Mouse (Mus musculus) forebrain, postnatal 0 days (tissue): ENCODE data around the gene Scarb2. TPM values are rescaled to one million over a fixed set of nuclear protein-coding genes. Genes with fewer than 3 reads are reported as not detected.
"Not testable (repeated sequence)": the region's sequence is repeated elsewhere in the genome, so short reads cannot be mapped to it uniquely, and the experiment has no call there.

ENCODE experiments used
- ATAC-seq: fragments of 200-750 bp; cut with Nextera tagmentation; 2 replicates; pipeline ENCODE4 v1.8.0; 2017; ENCODE audit warnings: mild to moderate bottlenecking, moderate library complexity
- DNase-seq: peaks from one replicate; pipeline ENCODE4 v3.0.0-alpha.2; 2015
- H3K27ac ChIP-seq: fragments of 300-500 bp; sonication (generic); 2 replicates; pipeline ENCODE4 v1.5.1; 2014; ENCODE audit warnings: low read depth, mild to moderate bottlenecking, antibody characterized with exemption, low read length, moderate library complexity, mixed read lengths
- H3K27me3 ChIP-seq: fragments of 300-500 bp; sonication (generic); 2 replicates; pipeline ENCODE4 v1.6.1; 2014; ENCODE audit warnings: mild to moderate bottlenecking, low read length, mixed read lengths; ENCODE audit not compliant: insufficient read depth
- H3K36me3 ChIP-seq: fragments of 300-500 bp; sonication (generic); 2 replicates; pipeline ENCODE4 v1.6.1; 2014; ENCODE audit warnings: mild to moderate bottlenecking, moderate library complexity; ENCODE audit not compliant: insufficient read depth
- H3K4me1 ChIP-seq: fragments of 300-500 bp; sonication (generic); 2 replicates; pipeline ENCODE4 v1.6.1; 2014; ENCODE audit warnings: antibody characterized with exemption; ENCODE audit not compliant: insufficient read depth
- H3K4me2 ChIP-seq: fragments of 300-500 bp; sonication (generic); 2 replicates; pipeline ENCODE4 v1.6.1; 2014; ENCODE audit warnings: low read depth, mild to moderate bottlenecking, moderate library complexity
- H3K4me3 ChIP-seq: fragments of 300-500 bp; sonication (generic); 2 replicates; pipeline ENCODE4 v1.5.1; 2014; ENCODE audit warnings: low read depth, low read length, mixed read lengths
- H3K9ac ChIP-seq: fragments of 300-500 bp; sonication (generic); 2 replicates; pipeline ENCODE4 v1.6.1; 2014; ENCODE audit warnings: mild to moderate bottlenecking
- H3K9me3 ChIP-seq: fragments of 300-500 bp; sonication (generic); 2 replicates; pipeline ENCODE4 v1.6.1; 2016; ENCODE audit warnings: low read length
- CTCF ChIP-seq: sonication (generic); IDR thresholded peaks from 2 replicates; pipeline ENCODE4 v1.5.1; 2016; ENCODE audit warnings: antibody characterized with exemption, control low read depth, low read depth
- WGBS: fragments of 180-500 bp; shearing (Covaris S2); extraction: QIAGEN DNeasy Blood & Tissue Kit; methylation state at CpG from one replicate; pipeline ENCODE4 v1.1.7; 2014; 5-methylcytosine and 5-hydroxymethylcytosine counted together
- polyA plus RNA-seq: library from polyadenylated mRNA; unstranded; fragments of >200 nt; fragmentation: Nextera tagmentation; extraction: Ambion mirVana; gene quantifications from 2 replicates; pipeline ENCODE4 v1.2.1, GENCODE M21; 2015
- total RNA-seq: library from RNA; depleted of rRNA; stranded (reverse); fragments of >200 nt; gene quantifications from 2 replicates; pipeline ENCODE4 v1.2.3, GENCODE M21; 2014

The Scarb2 gene
- total and polyA plus RNA-seq, 2 experiments from 2014 or later, result 23.1 to 149 TPM

DNA sequence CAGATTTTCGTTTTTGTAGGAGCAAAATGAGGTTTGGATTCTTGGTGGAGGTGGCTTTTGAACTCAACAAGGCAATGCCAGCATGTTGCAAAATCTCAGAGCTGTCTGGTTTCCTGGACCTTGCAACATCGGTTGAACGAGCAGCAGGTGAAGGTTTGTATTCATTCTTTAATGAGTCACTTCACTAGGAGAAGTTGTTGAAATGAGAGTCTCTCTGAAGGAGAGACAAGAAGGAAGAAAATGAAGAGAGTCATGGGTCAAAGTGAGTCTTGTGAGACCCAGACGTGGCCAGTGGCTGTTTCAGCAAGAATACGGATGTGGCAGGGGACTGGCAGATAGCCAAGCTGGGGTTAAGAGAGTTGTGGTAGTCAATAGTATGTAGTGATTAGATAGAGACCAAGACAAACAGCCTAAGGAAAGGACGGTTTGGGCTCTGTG, 18.2 kb upstream of the Scarb2 start:
- H3K4me3 ChIP-seq, result no peak overlapping the region
- TF ChIP-seq CTCF, result no peak
- no peak overlapping the region for H3K9ac ChIP-seq
- 71% methylated on average over 6 of the region's 6 CpGs for WGBS
- H3K4me2 ChIP-seq, result no peak overlapping the region
- no peaks in the 10 kb centered on the region for H3K27me3 ChIP-seq
- DNase-seq (no peak), ATAC-seq (no peak)
- no peaks in the 10 kb centered on the region for H3K4me1 ChIP-seq
- H3K36me3 ChIP-seq, result no peaks in the 10 kb centered on the region
- no peak overlapping the region for H3K27ac ChIP-seq
- no peaks in the 10 kb centered on the region for H3K9me3 ChIP-seq

DNA sequence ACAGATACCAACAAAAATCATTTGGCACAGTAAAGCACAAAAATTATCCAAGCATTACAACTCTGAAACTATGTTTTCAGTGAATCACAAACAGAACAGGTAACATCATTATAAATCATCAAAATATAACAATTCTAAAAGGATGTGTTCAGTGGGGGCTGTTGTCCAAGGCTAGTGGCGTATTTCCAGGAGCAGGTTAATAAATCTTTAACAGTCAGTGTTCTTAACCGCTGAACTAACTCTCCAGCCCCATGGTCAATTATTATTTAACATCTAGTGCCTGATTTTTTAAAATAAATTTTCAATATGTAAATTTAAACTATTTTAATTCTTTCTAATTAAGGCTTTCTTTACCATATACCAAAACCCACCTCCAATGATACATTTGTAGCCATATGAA, 14.5 kb upstream of the Scarb2 start:
- H3K36me3 ChIP-seq, H3K9me3 ChIP-seq, H3K27ac ChIP-seq, H3K27me3 ChIP-seq, H3K4me1 ChIP-seq, H3K4me3 ChIP-seq, H3K9ac ChIP-seq, ATAC-seq, H3K4me2 ChIP-seq, DNase-seq: not testable (repeated sequence)
- 80% methylated on average over 2 of the region's 2 CpGs for WGBS

DNA sequence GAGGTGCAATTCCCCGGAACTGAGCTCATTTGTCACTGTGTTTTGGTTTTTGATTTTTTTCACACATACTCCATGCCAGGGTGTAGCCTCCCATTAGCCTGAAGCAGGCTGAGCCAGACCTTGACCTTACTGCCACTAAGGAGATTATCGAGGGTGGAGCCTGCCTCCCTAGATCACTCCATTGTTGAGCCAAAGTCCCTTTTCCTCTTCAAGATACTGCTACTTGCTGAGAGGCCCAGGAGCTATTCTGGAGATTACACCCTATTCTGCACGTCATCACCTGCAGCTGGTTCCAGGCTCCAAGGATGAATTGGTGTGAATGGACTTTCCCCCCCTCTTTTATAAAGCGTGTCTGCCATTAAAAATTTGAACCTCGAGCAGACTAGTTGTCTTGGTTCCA, 5.4 kb upstream of the Scarb2 start:
- Histone ChIP-seq H3K4me1 (no peaks in the 10 kb centered on the region), H3K4me3 (no peak overlapping the region), H3K9me3 (no peaks in the 10 kb centered on the region), H3K27me3 (no peaks in the 10 kb centered on the region), H3K36me3 (no peaks in the 10 kb centered on the region), H3K27ac (no peak overlapping the region), H3K9ac (no peak overlapping the region), H3K4me2 (no peak overlapping the region)
- WGBS, result 92% methylated on average over 5 of the region's 5 CpGs
- no peak for TF ChIP-seq CTCF
- no peak for ATAC-seq
- no peak for DNase-seq

DNA sequence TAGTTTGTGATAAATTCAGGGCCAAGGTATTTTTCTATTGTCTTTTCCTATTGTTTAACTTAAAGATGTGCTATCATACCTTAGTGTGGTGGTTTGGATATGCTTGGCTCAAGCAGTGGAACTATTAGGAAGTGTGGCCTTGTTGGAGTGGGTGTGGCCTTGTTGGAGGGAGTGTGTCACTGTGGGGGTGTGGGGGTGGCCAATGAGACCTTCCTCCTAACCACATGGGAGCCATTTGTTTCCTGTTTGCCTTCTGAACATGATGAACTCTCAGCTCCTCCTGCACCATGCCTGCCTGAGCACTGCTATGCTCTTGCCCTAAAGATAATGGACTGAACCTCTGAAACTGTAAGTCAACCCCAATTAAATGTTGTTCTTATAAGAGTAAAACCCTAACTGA, 4.6 kb upstream of the Scarb2 start:
- H3K27me3 ChIP-seq, result no peaks in the 10 kb centered on the region
- no peak overlapping the region for H3K4me2 ChIP-seq
- no peak overlapping the region for H3K27ac ChIP-seq
- ATAC-seq (no peak), DNase-seq (no peak)
- no peaks in the 10 kb centered on the region for H3K36me3 ChIP-seq
- no peaks in the 10 kb centered on the region for H3K9me3 ChIP-seq
- TF ChIP-seq CTCF, result no peak
- peaks cover 2% of the 10 kb centered on the region; the same call in 1 of the 2 replicates for H3K4me1 ChIP-seq
- no peak overlapping the region for H3K4me3 ChIP-seq
- no peak overlapping the region for H3K9ac ChIP-seq

DNA sequence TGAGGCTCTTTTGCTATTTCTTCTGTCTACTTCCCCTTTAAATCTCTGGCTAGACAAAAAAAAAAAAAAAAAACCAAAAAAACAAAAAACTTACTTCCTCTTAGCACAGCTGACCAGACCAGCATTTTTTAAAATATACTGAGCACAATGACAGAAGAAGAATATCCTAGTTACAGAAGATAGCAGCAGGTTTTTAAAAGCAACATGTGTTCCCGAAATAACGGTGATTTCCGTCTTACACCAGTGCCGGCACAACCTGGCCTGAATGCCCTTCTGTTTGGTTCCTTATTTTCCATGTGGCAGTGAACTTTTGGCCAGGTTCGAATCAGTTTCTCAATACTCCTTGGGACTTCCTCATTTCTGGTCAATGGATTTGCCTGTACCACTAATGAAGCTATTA, 2.2 kb upstream of the Scarb2 start:
- H3K27me3 ChIP-seq, result no peaks in the 10 kb centered on the region
- 91% methylated on average over 5 of the region's 5 CpGs for WGBS
- TF ChIP-seq CTCF, result no peak
- no peak overlapping the region for H3K4me2 ChIP-seq
- no peak overlapping the region for H3K27ac ChIP-seq
- DNase-seq, result no peak
- no peaks in the 10 kb centered on the region for H3K36me3 ChIP-seq
- H3K4me1 ChIP-seq, result peaks cover 7% of the 10 kb centered on the region; the same call in 1 of the 2 replicates
- no peak overlapping the region for H3K9ac ChIP-seq
- H3K9me3 ChIP-seq, result no peaks in the 10 kb centered on the region
- no peak overlapping the region for H3K4me3 ChIP-seq
- no peak for ATAC-seq

DNA sequence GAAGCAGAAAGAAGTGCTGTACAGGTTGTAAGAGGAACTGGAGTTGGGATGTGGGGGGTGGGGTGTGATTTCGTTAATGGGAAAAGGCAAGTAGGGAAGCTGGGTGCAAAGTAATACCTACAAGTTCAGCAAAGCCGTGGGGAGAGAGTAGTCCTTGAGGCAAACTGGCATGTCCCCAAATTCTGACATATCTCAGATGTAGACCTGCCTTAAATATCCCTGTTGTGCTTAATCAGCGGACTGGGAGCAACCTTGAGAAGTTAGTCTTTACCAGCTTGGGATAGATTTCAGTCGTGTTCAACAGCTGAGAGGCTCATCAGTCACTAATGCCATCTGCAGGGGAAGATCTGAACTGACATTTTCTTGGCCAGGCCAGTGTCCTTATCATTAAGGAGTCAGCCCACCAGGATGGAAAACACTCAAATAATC, 318 bp downstream of the Scarb2 start:
- DNase-seq, result peak; percentile 48
- no peaks in the 10 kb centered on the region for H3K9me3 ChIP-seq
- H3K4me1 ChIP-seq, result peaks cover 15% of the 10 kb centered on the region; the same call in 1 of the 2 replicates
- ATAC-seq, result no peak
- no peaks in the 10 kb centered on the region for H3K27me3 ChIP-seq
- peak; percentile 50 for TF ChIP-seq CTCF
- WGBS, result 26% methylated on average over 4 of the region's 4 CpGs
- H3K4me2 ChIP-seq, result peak overlapping the region; percentile 66
- H3K36me3 ChIP-seq, result no peaks in the 10 kb centered on the region
- H3K9ac ChIP-seq, result 0 out of 2 replicates have a peak overlapping the region, but pooled peaks have one; percentile 93
- peak overlapping the region; percentile 84 for H3K4me3 ChIP-seq
- H3K27ac ChIP-seq, result peak overlapping the region; percentile 97

DNA sequence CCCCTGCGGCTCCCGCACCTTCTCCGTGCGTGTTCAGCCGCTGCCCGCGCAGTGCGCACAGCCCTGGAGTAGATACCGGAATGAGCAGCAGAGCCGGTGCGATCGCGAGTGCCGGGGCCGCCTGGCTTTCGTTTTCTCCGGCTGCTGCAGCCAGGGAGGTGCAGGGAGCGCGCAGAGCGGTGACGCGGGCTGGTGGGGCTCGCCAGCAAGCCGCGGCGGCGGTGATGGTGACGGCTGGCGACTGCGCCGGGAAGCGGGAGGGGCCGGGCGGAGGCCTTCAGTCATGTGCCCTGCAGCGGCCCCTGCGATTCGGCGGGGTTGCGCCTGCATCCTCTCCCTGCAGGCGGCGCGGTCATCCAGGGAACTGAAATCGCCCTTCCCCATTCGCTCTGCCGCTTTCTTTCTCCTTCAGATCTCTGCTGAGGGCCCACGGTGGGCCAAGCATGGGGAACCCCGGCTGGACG, 1.2 kb downstream of the Scarb2 start:
- Histone ChIP-seq H3K27ac (peak overlapping the region; percentile 97), H3K36me3 (no peaks in the 10 kb centered on the region), H3K9me3 (no peaks in the 10 kb centered on the region), H3K27me3 (no peaks in the 10 kb centered on the region), H3K4me1 (peaks cover 15% of the 10 kb centered on the region; the same call in 1 of the 2 replicates), H3K4me3 (peak overlapping the region; percentile 84), H3K4me2 (peak overlapping the region; percentile 66), H3K9ac (peak overlapping the region; percentile 93)
- WGBS, result 1% methylated on average over 48 of the region's 48 CpGs
- ATAC-seq (peak; percentile 97), DNase-seq (peak; percentile 96)
- peak; percentile 81 for TF ChIP-seq CTCF
